Mouse (Mus musculus) testis, adult 2 months (tissue): ENCODE results near the gene Washc3.

Experiments used
- CTCF ChIP-seq: fragments of 200-500 bp; IDR thresholded peaks from 2 replicates; pipeline ENCODE4 v1.5.1; 2012; ENCODE audit warnings: low read depth, mild to moderate bottlenecking, inconsistent platforms, low read length, moderate library complexity; ENCODE audit not compliant: control insufficient read depth, insufficient read depth, insufficient replicate concordance
- POLR2A ChIP-seq: fragments of 200-500 bp; IDR thresholded peaks from 2 replicates; pipeline ENCODE4 v1.6.1; 2012; ENCODE audit warnings: low read depth, mild to moderate bottlenecking, inconsistent platforms, low read length, moderate library complexity; ENCODE audit not compliant: control insufficient read depth

GRCm38 (mm10) chr10:88167438-88168077, 33.3 kb upstream of the Washc3 start:
- TF ChIP-seq CTCF (no peak), POLR2A (no peak)
